Mouse (Mus musculus) liver, adult 2 months (tissue): ENCODE measurements at regions not wholly inside any gene's neighbourhood (a gene's known extent, or its start where the extent isn't known, plus 50 kb on each side); places are given as distances from the start of the nearest gene placed in this dataset.

ENCODE experiments used
- DNase-seq: peaks from one replicate; pipeline ENCODE4 v3.0.0-alpha.2; 2011; ENCODE audit warnings: low read depth, low spot score; ENCODE audit errors: extremely low read depth
- H3K27ac ChIP-seq: fragments of 200-500 bp; replicated peaks from 2 replicates; pipeline ENCODE4 v1.5.1; 2012; ENCODE audit warnings: low read depth, mild to moderate bottlenecking, control low read depth, inconsistent platforms, low read length; ENCODE audit not compliant: insufficient read depth
- H3K27me3 ChIP-seq: fragments of 200-500 bp; 2 replicates; pipeline ENCODE4 v1.6.1; 2012; ENCODE audit warnings: mild to moderate bottlenecking, moderate library complexity, low read length, inconsistent platforms; ENCODE audit not compliant: control insufficient read depth, insufficient read depth
- H3K36me3 ChIP-seq: fragments of 200-500 bp; 2 replicates; pipeline ENCODE4 v1.6.1; 2012; ENCODE audit warnings: low read length, inconsistent platforms; ENCODE audit not compliant: control insufficient read depth, insufficient read depth
- H3K4me1 ChIP-seq: fragments of 200-500 bp; 2 replicates; pipeline ENCODE4 v1.6.1; 2011; ENCODE audit warnings: low read length; ENCODE audit not compliant: control insufficient read depth, insufficient read depth
- H3K4me3 ChIP-seq: fragments of 200-500 bp; 2 replicates; pipeline ENCODE4 v1.5.1; 2011; ENCODE audit warnings: low read depth, mild to moderate bottlenecking, control low read depth, low read length, moderate library complexity; ENCODE audit not compliant: insufficient read depth
- H3K79me2 ChIP-seq: fragments of 200-500 bp; 2 replicates; pipeline ENCODE4 v1.6.1; 2012; ENCODE audit warnings: inconsistent platforms, mild to moderate bottlenecking, low read length, moderate library complexity; ENCODE audit not compliant: control insufficient read depth, insufficient read depth
- H3K9ac ChIP-seq: fragments of 200-500 bp; 2 replicates; pipeline ENCODE4 v1.6.1; 2012; ENCODE audit warnings: low read depth, mild to moderate bottlenecking, control low read depth, inconsistent platforms, low read length
- CTCF ChIP-seq: fragments of 200-500 bp; IDR thresholded peaks from 2 replicates; pipeline ENCODE4 v1.5.1; 2011; ENCODE audit warnings: low read depth, low read length, control low read depth
- POLR2A ChIP-seq: fragments of 200-500 bp; IDR thresholded peaks from 2 replicates; pipeline ENCODE4 v1.6.1; 2011; ENCODE audit warnings: low read length, control low read depth; ENCODE audit not compliant: insufficient read depth; ENCODE audit errors: extremely low read depth
- WGBS: fragments of 180-500 bp; shearing (Covaris S2); methylation state at CpG from one replicate; pipeline ENCODE4 v1.1.7; 2018; 5-methylcytosine and 5-hydroxymethylcytosine counted together

DNA sequence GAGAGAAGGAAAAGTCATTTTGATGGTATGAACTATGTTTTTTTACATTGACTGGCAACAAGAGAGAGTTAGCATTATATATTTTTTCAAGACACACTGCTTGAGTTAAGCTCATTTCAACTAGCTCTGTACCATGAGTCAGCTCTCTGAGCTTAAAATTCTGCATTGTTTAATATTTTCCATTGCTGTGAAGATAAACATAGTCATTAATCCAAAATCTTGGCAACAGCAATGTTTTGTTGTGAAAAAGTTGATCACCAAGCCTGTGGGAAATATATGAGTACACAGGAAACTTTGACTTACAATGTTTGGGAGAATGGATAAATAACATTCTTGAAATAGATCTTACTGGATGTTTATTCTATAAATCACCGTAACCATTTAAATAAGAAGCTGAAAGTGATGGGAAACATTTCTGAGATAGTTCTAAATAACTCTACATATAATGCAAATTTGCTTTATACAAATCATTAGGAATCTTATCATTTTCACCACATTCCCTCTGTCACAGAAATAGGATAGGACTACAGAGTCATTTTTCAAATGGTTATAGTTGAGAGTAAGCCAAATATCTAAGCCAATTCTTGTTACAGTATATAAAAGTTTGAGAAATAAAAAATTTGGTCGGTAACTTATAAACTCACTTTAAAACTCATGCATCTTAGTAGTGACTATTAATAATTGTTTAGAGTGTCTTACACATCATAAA, 290.2 kb upstream of the C030005K15Rik start:
- no peaks in the 10 kb centered on the region for H3K27me3 ChIP-seq
- H3K9ac ChIP-seq = no peak overlapping the region
- no peaks in the 10 kb centered on the region for H3K4me1 ChIP-seq
- no peak overlapping the region for H3K27ac ChIP-seq
- WGBS = 81% methylated on average over 2 of the region's 2 CpGs
- DNase-seq = no peak
- no peaks in the 10 kb centered on the region for H3K79me2 ChIP-seq
- no peak overlapping the region for H3K4me3 ChIP-seq
- no peaks in the 10 kb centered on the region for H3K36me3 ChIP-seq
- TF ChIP-seq CTCF (no peak), POLR2A (no peak)

DNA sequence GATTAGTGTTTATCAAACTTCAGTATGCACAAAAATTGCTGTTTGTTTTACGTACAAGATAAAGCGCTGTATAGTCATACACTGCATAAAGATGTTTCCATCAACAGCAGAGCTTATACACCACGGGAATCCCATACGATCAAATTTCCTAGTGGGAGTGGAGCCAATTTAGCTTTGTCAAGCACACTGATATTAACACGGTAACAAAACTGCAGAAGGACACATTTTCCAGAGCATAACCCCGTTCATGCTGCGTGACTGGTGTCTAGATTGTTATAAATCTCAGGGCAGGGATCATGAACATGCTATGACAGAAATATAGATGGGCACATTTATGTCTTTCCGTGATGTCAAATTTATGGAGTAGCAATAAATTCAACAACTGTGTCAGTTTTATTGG, 302.6 kb upstream of the C030005K15Rik start:
- Histone ChIP-seq H3K4me1 (no peaks in the 10 kb centered on the region), H3K36me3 (no peaks in the 10 kb centered on the region), H3K27ac (no peak overlapping the region), H3K79me2 (no peaks in the 10 kb centered on the region), H3K27me3 (no peaks in the 10 kb centered on the region), H3K4me3 (no peak overlapping the region), H3K9ac (no peak overlapping the region)
- TF ChIP-seq CTCF (no peak), POLR2A (no peak)
- no peak for DNase-seq
- 80% methylated on average over 8 of the region's 8 CpGs for WGBS

DNA sequence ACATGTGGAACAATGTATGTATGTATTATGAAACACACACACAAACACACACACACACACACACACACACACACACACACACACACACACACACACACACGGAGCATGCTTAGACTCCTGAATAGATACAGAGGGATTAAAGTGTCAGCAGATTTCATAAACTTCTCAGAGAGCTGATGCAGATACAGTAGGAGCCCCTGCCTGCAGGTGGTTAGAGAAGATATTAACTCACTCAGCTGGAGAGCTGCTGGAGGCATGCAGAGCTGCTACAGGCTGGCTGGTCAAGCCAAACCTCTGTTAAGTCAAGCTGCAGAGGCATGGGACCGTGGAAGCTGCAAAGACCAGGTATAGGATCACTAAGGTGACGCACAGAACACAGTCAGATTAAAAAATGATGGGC, 303.1 kb upstream of the C030005K15Rik start:
- Histone ChIP-seq H3K79me2 (no peaks in the 10 kb centered on the region), H3K4me1 (no peaks in the 10 kb centered on the region), H3K27ac (no peak overlapping the region), H3K27me3 (no peaks in the 10 kb centered on the region), H3K9ac (no peak overlapping the region), H3K36me3 (no peaks in the 10 kb centered on the region), H3K4me3 (no peak overlapping the region)
- no peak for DNase-seq
- 56% methylated on average over 3 of the region's 3 CpGs for WGBS
- no peak for TF ChIP-seq POLR2A
- no peak for TF ChIP-seq CTCF

DNA sequence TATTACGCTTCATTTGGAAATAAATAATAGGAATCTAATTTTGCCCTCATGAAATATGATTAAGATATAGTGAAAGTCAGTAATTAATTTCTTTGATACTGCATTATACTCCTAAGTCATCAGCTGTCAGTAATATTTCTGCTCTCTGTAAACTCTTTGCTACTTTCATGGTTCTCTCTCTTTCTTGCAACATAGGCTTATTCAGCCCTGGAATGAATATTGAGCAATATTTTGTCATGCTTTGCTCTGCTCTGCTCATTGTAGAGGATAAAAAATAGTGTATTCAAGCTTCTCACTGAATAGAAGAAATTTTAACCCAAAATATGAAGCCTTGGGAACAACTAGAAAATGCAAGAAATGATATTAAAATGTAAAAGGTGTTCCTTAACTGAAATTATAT, 306.1 kb upstream of the C030005K15Rik start:
- Histone ChIP-seq H3K36me3 (no peaks in the 10 kb centered on the region), H3K4me3 (no peak overlapping the region), H3K4me1 (no peaks in the 10 kb centered on the region), H3K9ac (no peak overlapping the region), H3K27ac (no peak overlapping the region), H3K79me2 (no peaks in the 10 kb centered on the region), H3K27me3 (no peaks in the 10 kb centered on the region)
- TF ChIP-seq CTCF (no peak), POLR2A (no peak)
- DNase-seq = no peak
- 96% methylated on average over 1 of the region's 1 CpGs for WGBS

DNA sequence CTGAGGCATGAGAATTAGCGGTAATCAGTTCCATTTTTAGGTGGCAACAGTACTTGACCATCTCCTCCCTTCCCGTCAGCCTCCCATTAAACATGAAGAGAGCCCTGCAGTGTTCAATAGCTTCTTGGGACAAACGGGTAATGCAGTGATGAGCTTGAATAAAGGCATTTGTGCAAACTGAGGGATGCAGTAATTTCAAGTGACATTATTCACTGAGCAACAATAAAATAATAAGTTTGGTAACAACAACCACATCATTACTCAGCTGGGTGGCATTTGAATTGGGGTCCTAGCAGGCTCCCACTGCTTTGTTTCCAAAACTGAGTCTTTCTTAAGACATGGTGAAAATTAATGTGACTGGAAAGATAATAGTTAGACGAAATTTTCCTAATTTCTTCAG, 315.2 kb upstream of the C030005K15Rik start:
- Histone ChIP-seq H3K9ac (no peak overlapping the region), H3K36me3 (no peaks in the 10 kb centered on the region), H3K4me3 (no peak overlapping the region), H3K79me2 (no peaks in the 10 kb centered on the region), H3K27me3 (no peaks in the 10 kb centered on the region), H3K27ac (no peak overlapping the region), H3K4me1 (no peaks in the 10 kb centered on the region)
- no peak for TF ChIP-seq CTCF
- no peak for TF ChIP-seq POLR2A
- DNase-seq = no peak
- WGBS = 82% methylated on average over 4 of the region's 4 CpGs

DNA sequence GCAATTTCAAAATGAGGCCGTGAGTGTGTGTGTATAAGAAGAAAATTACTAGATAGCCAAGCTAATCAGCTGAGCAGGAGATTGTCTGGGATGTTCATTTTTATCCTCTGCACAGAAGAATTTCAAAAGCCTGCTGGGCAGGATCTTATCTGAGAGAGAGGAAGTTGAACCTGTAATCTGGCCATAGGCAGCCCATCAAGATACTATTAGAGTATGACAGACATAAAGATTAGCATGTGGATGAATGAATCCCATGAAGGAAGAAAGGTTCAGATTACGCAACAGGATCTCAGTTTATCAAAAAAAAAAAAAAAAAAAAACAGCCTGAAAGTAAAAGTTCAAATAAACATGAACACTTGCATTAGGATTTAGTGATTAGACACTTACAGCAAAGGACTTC, 317.3 kb upstream of the C030005K15Rik start:
- 75% methylated on average over 2 of the region's 2 CpGs for WGBS
- TF ChIP-seq POLR2A (no peak), CTCF (no peak)
- Histone ChIP-seq H3K4me3 (no peak overlapping the region), H3K27ac (no peak overlapping the region), H3K79me2 (no peaks in the 10 kb centered on the region), H3K9ac (no peak overlapping the region), H3K36me3 (no peaks in the 10 kb centered on the region), H3K4me1 (no peaks in the 10 kb centered on the region), H3K27me3 (no peaks in the 10 kb centered on the region)
- no peak for DNase-seq
